Mouse (Mus musculus): Measurements from ENCODE around the gene Cacng6. TPM values are rescaled to one million over a fixed set of nuclear protein-coding genes. Genes with fewer than 3 reads are reported as not detected.

Gene Cacng6
- polyA plus RNA-seq, 1 experiment from 2014 or later: not detected

- 88% methylated on average over 5 of the region's 5 CpGs for WGBS
- no peak for DNase-seq
- H3K9ac ChIP-seq (replicated peaks; ENCODE audit: low read length): no peak overlapping the region
- peaks cover 34% of the 10 kb centered on the region for H3K27me3 ChIP-seq (ENCODE audit: control insufficient read depth, insufficient read depth, low read length)
- H3K4me1 ChIP-seq (ENCODE audit: control insufficient read depth, insufficient read depth, low read length): 0 out of 2 replicates have a peak, but pooled peaks cover 7% of the 10 kb centered on the region
- no peak overlapping the region for H3K27ac ChIP-seq (replicated peaks; ENCODE audit: low read depth, low read length)
- H3K9me3 ChIP-seq (ENCODE audit: control insufficient read depth, low read length): no peaks in the 10 kb centered on the region
- no peak for ATAC-seq (ENCODE audit: low FRiP score, low TSS enrichment)
- H3K4me3 ChIP-seq (replicated peaks; ENCODE audit: low read depth, low read length): no peak overlapping the region
- no peaks in the 10 kb centered on the region for H3K36me3 ChIP-seq (ENCODE audit: control insufficient read depth, insufficient read depth, low read length)
- H3K4me2 ChIP-seq (ENCODE audit: low read length): no peak overlapping the region
Measured at GRCm38 (mm10) chr7:3425141-3425540, 1.1 kb downstream of the Cacng6 start.

GRCm38 (mm10) chr7:3430161-3430560, 6.2 kb downstream of the Cacng6 start:
- no peaks in the 10 kb centered on the region for H3K4me1 ChIP-seq (ENCODE audit: control insufficient read depth, insufficient read depth, low read length)
- ATAC-seq (ENCODE audit: low FRiP score, low TSS enrichment): no peak
- no peak overlapping the region for H3K4me2 ChIP-seq (ENCODE audit: low read length)
- H3K9ac ChIP-seq (replicated peaks; ENCODE audit: low read length): no peak overlapping the region
- H3K4me3 ChIP-seq (replicated peaks; ENCODE audit: low read depth, low read length): no peak overlapping the region
- no peaks in the 10 kb centered on the region for H3K36me3 ChIP-seq (ENCODE audit: control insufficient read depth, insufficient read depth, low read length)
- H3K9me3 ChIP-seq (ENCODE audit: control insufficient read depth, low read length): no peaks in the 10 kb centered on the region
- no peak for DNase-seq
- H3K27ac ChIP-seq (replicated peaks; ENCODE audit: low read depth, low read length): no peak overlapping the region
- H3K27me3 ChIP-seq (ENCODE audit: control insufficient read depth, insufficient read depth, low read length): peaks cover 5% of the 10 kb centered on the region
- WGBS: 81% methylated on average over 6 of the region's 6 CpGs

- Histone ChIP-seq H3K9ac (replicated peaks; ENCODE audit: low read length) (no peak overlapping the region), H3K4me2 (ENCODE audit: low read length) (no peak overlapping the region), H3K9me3 (ENCODE audit: control insufficient read depth, low read length) (no peaks in the 10 kb centered on the region), H3K27me3 (ENCODE audit: control insufficient read depth, insufficient read depth, low read length) (no peaks in the 10 kb centered on the region), H3K4me1 (ENCODE audit: control insufficient read depth, insufficient read depth, low read length) (no peaks in the 10 kb centered on the region), H3K27ac (replicated peaks; ENCODE audit: low read depth, low read length) (no peak overlapping the region), H3K36me3 (ENCODE audit: control insufficient read depth, insufficient read depth, low read length) (no peaks in the 10 kb centered on the region), H3K4me3 (replicated peaks; ENCODE audit: low read depth, low read length) (no peak overlapping the region)
- no peak for DNase-seq
- 86% methylated on average over 1 of the region's 1 CpGs for WGBS
- no peak for ATAC-seq (ENCODE audit: low FRiP score, low TSS enrichment)
Measured at GRCm38 (mm10) chr7:3432066-3432465, 8.1 kb downstream of the Cacng6 start.

- no peak overlapping the region for H3K4me3 ChIP-seq (replicated peaks; ENCODE audit: low read depth, low read length)
- WGBS: 44% methylated on average over 5 of the region's 5 CpGs
- H3K9ac ChIP-seq (replicated peaks; ENCODE audit: low read length): no peak overlapping the region
- H3K9me3 ChIP-seq (ENCODE audit: control insufficient read depth, low read length): no peaks in the 10 kb centered on the region
- H3K27ac ChIP-seq (replicated peaks; ENCODE audit: low read depth, low read length): no peak overlapping the region
- ATAC-seq (ENCODE audit: low FRiP score, low TSS enrichment) (no peak), DNase-seq (peak; percentile 30)
- no peak overlapping the region for H3K4me2 ChIP-seq (ENCODE audit: low read length)
- no peaks in the 10 kb centered on the region for H3K27me3 ChIP-seq (ENCODE audit: control insufficient read depth, insufficient read depth, low read length)
- no peaks in the 10 kb centered on the region for H3K36me3 ChIP-seq (ENCODE audit: control insufficient read depth, insufficient read depth, low read length)
- no peaks in the 10 kb centered on the region for H3K4me1 ChIP-seq (ENCODE audit: control insufficient read depth, insufficient read depth, low read length)
Measured at GRCm38 (mm10) chr7:3437941-3438340, 13.9 kb downstream of the Cacng6 start.

GRCm38 (mm10) chr7:3439984-3440383, 16.0 kb downstream of the Cacng6 start:
- no peaks in the 10 kb centered on the region for H3K27me3 ChIP-seq (ENCODE audit: control insufficient read depth, insufficient read depth, low read length)
- no peak overlapping the region for H3K4me2 ChIP-seq (ENCODE audit: low read length)
- 92% methylated on average over 10 of the region's 11 CpGs for WGBS
- H3K36me3 ChIP-seq (ENCODE audit: control insufficient read depth, insufficient read depth, low read length): no peaks in the 10 kb centered on the region
- no peak overlapping the region for H3K27ac ChIP-seq (replicated peaks; ENCODE audit: low read depth, low read length)
- no peak overlapping the region for H3K9ac ChIP-seq (replicated peaks; ENCODE audit: low read length)
- H3K9me3 ChIP-seq (ENCODE audit: control insufficient read depth, low read length): no peaks in the 10 kb centered on the region
- no peak overlapping the region for H3K4me3 ChIP-seq (replicated peaks; ENCODE audit: low read depth, low read length)
- no peaks in the 10 kb centered on the region for H3K4me1 ChIP-seq (ENCODE audit: control insufficient read depth, insufficient read depth, low read length)
- DNase-seq (no peak), ATAC-seq (ENCODE audit: low FRiP score, low TSS enrichment) (no peak)

- no peaks in the 10 kb centered on the region for H3K36me3 ChIP-seq (ENCODE audit: control insufficient read depth, insufficient read depth, low read length)
- ATAC-seq (ENCODE audit: low FRiP score, low TSS enrichment) (no peak), DNase-seq (peak; percentile 24)
- WGBS: 70% methylated on average over 8 of the region's 8 CpGs
- H3K4me1 ChIP-seq (ENCODE audit: control insufficient read depth, insufficient read depth, low read length): no peaks in the 10 kb centered on the region
- H3K9me3 ChIP-seq (ENCODE audit: control insufficient read depth, low read length): no peaks in the 10 kb centered on the region
- no peak overlapping the region for H3K4me2 ChIP-seq (ENCODE audit: low read length)
- no peak overlapping the region for H3K27ac ChIP-seq (replicated peaks; ENCODE audit: low read depth, low read length)
- no peaks in the 10 kb centered on the region for H3K27me3 ChIP-seq (ENCODE audit: control insufficient read depth, insufficient read depth, low read length)
- no peak overlapping the region for H3K4me3 ChIP-seq (replicated peaks; ENCODE audit: low read depth, low read length)
- H3K9ac ChIP-seq (replicated peaks; ENCODE audit: low read length): no peak overlapping the region
Measured at GRCm38 (mm10) chr7:3440526-3440925, 16.5 kb downstream of the Cacng6 start.

- no peak overlapping the region for H3K4me2 ChIP-seq (ENCODE audit: low read length)
- WGBS: 88% methylated on average over 10 of the region's 10 CpGs
- H3K9ac ChIP-seq (replicated peaks; ENCODE audit: low read length): no peak overlapping the region
- H3K4me3 ChIP-seq (replicated peaks; ENCODE audit: low read depth, low read length): no peak overlapping the region
- H3K27ac ChIP-seq (replicated peaks; ENCODE audit: low read depth, low read length): no peak overlapping the region
- no peak for DNase-seq
- H3K4me1 ChIP-seq (ENCODE audit: control insufficient read depth, insufficient read depth, low read length): no peaks in the 10 kb centered on the region
- no peak for ATAC-seq (ENCODE audit: low FRiP score, low TSS enrichment)
- no peaks in the 10 kb centered on the region for H3K9me3 ChIP-seq (ENCODE audit: control insufficient read depth, low read length)
- H3K27me3 ChIP-seq (ENCODE audit: control insufficient read depth, insufficient read depth, low read length): no peaks in the 10 kb centered on the region
- H3K36me3 ChIP-seq (ENCODE audit: control insufficient read depth, insufficient read depth, low read length): no peaks in the 10 kb centered on the region
Measured at GRCm38 (mm10) chr7:3442476-3443062, 18.6 kb downstream of the Cacng6 start.

GRCm38 (mm10) chr7:3444678-3445077, 20.7 kb downstream of the Cacng6 start:
- Histone ChIP-seq H3K9me3 (ENCODE audit: control insufficient read depth, low read length) (no peaks in the 10 kb centered on the region), H3K9ac (replicated peaks; ENCODE audit: low read length) (no peak overlapping the region), H3K4me3 (replicated peaks; ENCODE audit: low read depth, low read length) (no peak overlapping the region), H3K27ac (replicated peaks; ENCODE audit: low read depth, low read length) (no peak overlapping the region), H3K36me3 (ENCODE audit: control insufficient read depth, insufficient read depth, low read length) (no peaks in the 10 kb centered on the region), H3K4me1 (ENCODE audit: control insufficient read depth, insufficient read depth, low read length) (no peaks in the 10 kb centered on the region), H3K4me2 (ENCODE audit: low read length) (no peak overlapping the region), H3K27me3 (ENCODE audit: control insufficient read depth, insufficient read depth, low read length) (no peaks in the 10 kb centered on the region)
- DNase-seq (no peak), ATAC-seq (ENCODE audit: low FRiP score, low TSS enrichment) (no peak)
- WGBS: 88% methylated on average over 3 of the region's 3 CpGs

GRCm38 (mm10) chr7:3446584-3446983, 22.6 kb downstream of the Cacng6 start:
- no peaks in the 10 kb centered on the region for H3K4me1 ChIP-seq (ENCODE audit: control insufficient read depth, insufficient read depth, low read length)
- no peaks in the 10 kb centered on the region for H3K27me3 ChIP-seq (ENCODE audit: control insufficient read depth, insufficient read depth, low read length)
- WGBS: 83% methylated on average over 3 of the region's 3 CpGs
- no peaks in the 10 kb centered on the region for H3K9me3 ChIP-seq (ENCODE audit: control insufficient read depth, low read length)
- ATAC-seq (ENCODE audit: low FRiP score, low TSS enrichment): no peak
- H3K4me3 ChIP-seq (replicated peaks; ENCODE audit: low read depth, low read length): no peak overlapping the region
- no peaks in the 10 kb centered on the region for H3K36me3 ChIP-seq (ENCODE audit: control insufficient read depth, insufficient read depth, low read length)
- H3K4me2 ChIP-seq (ENCODE audit: low read length): no peak overlapping the region
- no peak overlapping the region for H3K9ac ChIP-seq (replicated peaks; ENCODE audit: low read length)
- no peak for DNase-seq
- no peak overlapping the region for H3K27ac ChIP-seq (replicated peaks; ENCODE audit: low read depth, low read length)
